Mouse (Mus musculus) embryonic facial prominence, embryonic 11.5 days (tissue): ENCODE results near the gene Gna11. TPM values are rescaled to one million over a fixed set of nuclear protein-coding genes. Genes with fewer than 3 reads are reported as not detected.

ENCODE experiments used
- ATAC-seq: fragments of 200-750 bp; cut with Nextera tagmentation; replicated peaks from 2 replicates; pipeline ENCODE4 v1.8.0; 2017; ENCODE audit warnings: low read depth; ENCODE audit not compliant: insufficient number of reproducible peaks, low FRiP score, low TSS enrichment
- DNase-seq: peaks from one replicate; pipeline ENCODE4 v3.0.0-alpha.2; 2015; ENCODE audit warnings: low spot score
- H3K27ac ChIP-seq: fragments of 300-500 bp; sonication (generic); replicated peaks from 2 replicates; pipeline ENCODE4 v1.5.1; 2014; ENCODE audit warnings: mild to moderate bottlenecking, low read depth, low read length, control low read depth
- H3K27me3 ChIP-seq: fragments of 300-500 bp; sonication (generic); 2 replicates; pipeline ENCODE4 v1.6.1; 2014; ENCODE audit warnings: mild to moderate bottlenecking, low read length, moderate library complexity, mixed read lengths; ENCODE audit not compliant: control insufficient read depth, insufficient read depth
- H3K36me3 ChIP-seq: fragments of 300-500 bp; sonication (generic); replicated peaks from 2 replicates; pipeline ENCODE4 v1.6.1; 2014; ENCODE audit warnings: low read depth, mild to moderate bottlenecking, low read length, moderate library complexity, mixed read lengths; ENCODE audit not compliant: control insufficient read depth, insufficient read depth
- H3K4me1 ChIP-seq: fragments of 300-500 bp; sonication (generic); 2 replicates; pipeline ENCODE4 v1.6.1; 2014; ENCODE audit warnings: low read length, mixed read lengths; ENCODE audit not compliant: control insufficient read depth, insufficient read depth
- H3K4me2 ChIP-seq: fragments of 300-500 bp; sonication (generic); 2 replicates; pipeline ENCODE4 v1.6.1; 2014; ENCODE audit warnings: low read depth, mild to moderate bottlenecking, control low read depth, low read length, moderate library complexity
- H3K4me3 ChIP-seq: fragments of 300-500 bp; sonication (generic); 2 replicates; pipeline ENCODE4 v1.5.1; 2014; ENCODE audit warnings: low read depth, low read length, control low read depth
- H3K9ac ChIP-seq: fragments of 300-500 bp; sonication (generic); replicated peaks from 2 replicates; pipeline ENCODE4 v1.6.1; 2014; ENCODE audit warnings: mild to moderate bottlenecking, control low read depth, low read length
- H3K9me3 ChIP-seq: fragments of 300-500 bp; sonication (generic); replicated peaks from 2 replicates; pipeline ENCODE4 v1.6.1; 2016; ENCODE audit warnings: mild to moderate bottlenecking, low read length, inconsistent platforms, mixed read lengths; ENCODE audit not compliant: control insufficient read depth
- WGBS: fragments of 180-500 bp; shearing (Covaris S2); extraction: QIAGEN DNeasy Blood & Tissue Kit; methylation state at CpG from one replicate; pipeline ENCODE4 v1.1.7; 2014; 5-methylcytosine and 5-hydroxymethylcytosine counted together
- microRNA-seq: library from miRNA; unstranded; fragments of <30 nt; microRNA quantifications from one replicate; pipeline ENCODE4, GENCODE M21; 2016; ENCODE audit warnings: borderline number of aligned reads
- polyA plus RNA-seq: library from polyadenylated mRNA; unstranded; fragments of >200 nt; fragmentation: Nextera tagmentation; extraction: Ambion mirVana; gene quantifications from 2 replicates; pipeline ENCODE4 v1.2.1, GENCODE M21; 2014

Gene Gna11
- polyA plus RNA-seq, 1 experiment from 2014 or later = 62.0 TPM

- no peak within 1 kb of the TSS for H3K27ac ChIP-seq
- peak within 1 kb of the TSS; percentile 72 for H3K4me2 ChIP-seq
- H3K9me3 ChIP-seq = no peaks in the 10 kb centered on the region
- DNase-seq = peak; percentile 64
- WGBS = under 1% methylated on average over 34 of the region's 36 CpGs
- peak within 1 kb of the TSS; percentile 59; the same call in 1 of the 2 replicates for H3K9ac ChIP-seq
- 0 out of 2 replicates have a peak, but pooled peaks have one; percentile 8 for ATAC-seq
- no peaks in the 10 kb centered on the region; the same call in 1 of the 2 replicates for H3K36me3 ChIP-seq
- peaks cover 17% of the 10 kb centered on the region for H3K27me3 ChIP-seq
- H3K4me3 ChIP-seq = peak within 1 kb of the TSS; percentile 40
- no peaks in the 10 kb centered on the region for H3K4me1 ChIP-seq
These were observed 62.5 kb downstream of the Gna11 start, which contains the start of gene Celf5 for GRCm38 (mm10) chr10:81482533-81482889. Gene Celf5 (minus strand): TSS chr10:81482709.

GRCm38 (mm10) chr10:81481605-81482532 is 63.1 kb downstream of the Gna11 start:
- Histone ChIP-seq H3K9me3 (no peaks in the 10 kb centered on the region), H3K4me1 (no peaks in the 10 kb centered on the region), H3K27ac (no peak overlapping the region), H3K36me3 (no peaks in the 10 kb centered on the region), H3K27me3 (peaks cover 17% of the 10 kb centered on the region), H3K4me2 (peak overlapping the region; percentile 72), H3K9ac (peak overlapping the region; percentile 59; the same call in 1 of the 2 replicates), H3K4me3 (peak overlapping the region; percentile 40)
- DNase-seq = no peak
- 6% methylated on average over 34 of the region's 35 CpGs for WGBS
- no peak for ATAC-seq

Small RNA genes lying within 50 kb of the gene (microRNA-seq; reads per million reads assigned to microRNA genes)
- gene Gm25595 = not detected

Other genes starting within 250 kb of the Gna11 start
- 30.1 and 30.5 TPM in 2 replicates for gene Cactin, start 224.1 kb downstream of the Gna11 start, polyA plus RNA-seq
- 1.4 and 2.1 TPM in 2 replicates for gene Tbxa2r, start 216.5 kb downstream of the Gna11 start, polyA plus RNA-seq
- not detected in 2 replicates for gene Gipc3, start 201.9 kb downstream of the Gna11 start, polyA plus RNA-seq
- 97.9 and 103 TPM in 2 replicates for gene Hmg20b, start 194.7 kb downstream of the Gna11 start, polyA plus RNA-seq
- gene Mfsd12, start 187.7 kb downstream of the Gna11 start, polyA plus RNA-seq = 3.4 and 4.0 TPM in 2 replicates
- not detected in 2 replicates for gene 4930404N11Rik, start 179.4 kb downstream of the Gna11 start, polyA plus RNA-seq
- gene Fzr1, start 166.7 kb downstream of the Gna11 start, polyA plus RNA-seq = 92.1 and 95.0 TPM in 2 replicates
- gene Dohh, start 160.8 kb downstream of the Gna11 start, polyA plus RNA-seq = 45.0 and 52.5 TPM in 2 replicates
- 2.5 and 4.1 TPM in 2 replicates for gene Gm48551, start 160.7 kb downstream of the Gna11 start, polyA plus RNA-seq
- 0.63 TPM in 1 of 2 replicates, not detected in the other for gene Gm48552, start 156.2 kb downstream of the Gna11 start, polyA plus RNA-seq
- 3.4 and 4.1 TPM in 2 replicates for gene Smim24, start 152.1 kb downstream of the Gna11 start, polyA plus RNA-seq
- gene Nfic, start 89.6 kb downstream of the Gna11 start, polyA plus RNA-seq = 13.1 and 16.1 TPM in 2 replicates
- 2.5 and 2.7 TPM in 2 replicates for gene Celf5, start 62.5 kb downstream of the Gna11 start, polyA plus RNA-seq
- gene Ncln, start 48.8 kb downstream of the Gna11 start, polyA plus RNA-seq = 31.9 and 44.2 TPM in 2 replicates
- gene S1pr4, start 45.1 kb downstream of the Gna11 start, polyA plus RNA-seq = 0.20 and 0.31 TPM in 2 replicates
- gene Gna15, start 21.0 kb downstream of the Gna11 start, polyA plus RNA-seq = 0.77 and 0.92 TPM in 2 replicates
- gene Aes, start 14.3 kb upstream of the Gna11 start, polyA plus RNA-seq = 303 and 321 TPM in 2 replicates
- 14.1 and 15.3 TPM in 2 replicates for gene Tle2, start 29.4 kb upstream of the Gna11 start, polyA plus RNA-seq
- gene Tle6, start 55.9 kb upstream of the Gna11 start, polyA plus RNA-seq = 7.1 and 10.7 TPM in 2 replicates
- gene BC025920, start 61.1 kb upstream of the Gna11 start, polyA plus RNA-seq = 0.52 and 0.70 TPM in 2 replicates
- 37.8 and 39.8 TPM in 2 replicates for gene Sirt6, start 82.6 kb upstream of the Gna11 start, polyA plus RNA-seq
- gene Ankrd24, start 83.3 kb upstream of the Gna11 start, polyA plus RNA-seq = 3.2 and 4.1 TPM in 2 replicates
- gene Gm10778, start 103.9 kb upstream of the Gna11 start, polyA plus RNA-seq = 5.1 and 5.2 TPM in 2 replicates
- 18.2 and 19.4 TPM in 2 replicates for gene Zfp433, start 159.6 kb upstream of the Gna11 start, polyA plus RNA-seq
- 16.8 and 17.8 TPM in 2 replicates for gene Gm3055, start 226.0 kb upstream of the Gna11 start, polyA plus RNA-seq